Mouse (Mus musculus) MEL (cell line): ENCODE measurements around the gene Tfpt. TPM values are rescaled to one million over a fixed set of nuclear protein-coding genes. Genes with fewer than 3 reads are reported as not detected.

Experiments used
- DNase-seq: peaks from one replicate; pipeline ENCODE4 v3.0.0; 2011; ENCODE audit warnings: low read depth, low spot score
- H3K27ac ChIP-seq: 2 replicates; pipeline ENCODE4 v1.5.1; 2012; ENCODE audit warnings: low read depth, mild to moderate bottlenecking, control low read depth, low read length, moderate library complexity; ENCODE audit not compliant: control insufficient read depth
- H3K27me3 ChIP-seq, 2 experiments: fragments of 150-350 bp in 1 of 2; sonication (generic) in 1 of 2; 2 replicates each; pipeline ENCODE4 v1.6.1; 2012; ENCODE audit warnings: low read length in 2 of 2, mild to moderate bottlenecking in 2 of 2, improper control_type of control experiment in 1 of 2, moderate library complexity in 1 of 2; ENCODE audit not compliant: insufficient read depth in 2 of 2, control insufficient read depth in 1 of 2
- H3K36me3 ChIP-seq, 2 experiments: 2 replicates each; pipeline ENCODE4 v1.6.1; 2012 to 2014; ENCODE audit warnings: low read length in 2 of 2, improper control_type of control experiment in 1 of 2, inconsistent platforms in 1 of 2, mild to moderate bottlenecking in 1 of 2; ENCODE audit not compliant: insufficient read depth in 2 of 2, control insufficient read depth in 1 of 2
- H3K4me1 ChIP-seq, 2 experiments: fragments of 150-350 bp in 1 of 2; sonication (generic) in 1 of 2; 2 replicates each; pipeline ENCODE4 v1.6.1; 2012; ENCODE audit warnings: low read length in 2 of 2, improper control_type of control experiment in 1 of 2, mild to moderate bottlenecking in 1 of 2; ENCODE audit not compliant: insufficient read depth in 2 of 2, control insufficient read depth in 1 of 2
- H3K4me3 ChIP-seq, 2 experiments: fragments of 150-350 bp in 1 of 2; sonication (generic) in 1 of 2; 2 replicates each; pipeline ENCODE4 v1.5.1; 2012; ENCODE audit warnings: low read depth in 2 of 2, low read length in 2 of 2, mild to moderate bottlenecking in 2 of 2, moderate library complexity in 2 of 2, control low read depth in 1 of 2, improper control_type of control experiment in 1 of 2; ENCODE audit not compliant: control insufficient read depth in 1 of 2, insufficient read depth in 1 of 2
- H3K79me2 ChIP-seq: 2 replicates; pipeline ENCODE4 v1.6.1; 2012; ENCODE audit warnings: mild to moderate bottlenecking, low read length, moderate library complexity; ENCODE audit not compliant: control insufficient read depth, poor library complexity, insufficient read depth
- H3K9ac ChIP-seq: 2 replicates; pipeline ENCODE4 v1.6.1; 2012; ENCODE audit warnings: low read depth, mild to moderate bottlenecking, control low read depth, low read length, moderate library complexity; ENCODE audit not compliant: control insufficient read depth, poor library complexity, severe bottlenecking
- H3K9me3 ChIP-seq: fragments of 150-350 bp; sonication (generic); replicated peaks from 2 replicates; pipeline ENCODE4 v1.6.1; 2012; ENCODE audit warnings: mild to moderate bottlenecking, low read length, improper control_type of control experiment, moderate library complexity; ENCODE audit not compliant: insufficient read depth
- CHD2 ChIP-seq: IDR thresholded peaks from 2 replicates; pipeline ENCODE4 v1.6.1; 2011; ENCODE audit warnings: low read length, improper control_type of control experiment
- CTCF ChIP-seq, 3 experiments: IDR thresholded peaks in 2 of 3; conservative IDR thresholded peaks in 1 of 3; 2 replicates each; pipeline ENCODE4 v1.5.1; 2011 to 2012; ENCODE audit warnings: low read length in 3 of 3, low read depth in 2 of 3, mild to moderate bottlenecking in 2 of 3, improper control_type of control experiment in 1 of 3, inconsistent platforms in 1 of 3, mixed read lengths in 1 of 3, moderate library complexity in 1 of 3; ENCODE audit not compliant: control insufficient read depth in 1 of 3, insufficient read depth in 1 of 3, poor library complexity in 1 of 3, severe bottlenecking in 1 of 3
- E2F4 ChIP-seq: IDR thresholded peaks from 2 replicates; pipeline ENCODE4 v1.6.1; 2011; ENCODE audit warnings: low read depth, low read length, improper control_type of control experiment, borderline replicate concordance
- EP300 ChIP-seq, 2 experiments: IDR thresholded peaks; 2 replicates each; pipeline ENCODE4 v1.6.1; 2011; ENCODE audit warnings: improper control_type of control experiment in 2 of 2, low read length in 2 of 2, low read depth in 1 of 2, mild to moderate bottlenecking in 1 of 2
- ETS1 ChIP-seq: IDR thresholded peaks from 2 replicates; pipeline ENCODE4 v1.6.1; 2012; ENCODE audit warnings: low read depth, mild to moderate bottlenecking, inconsistent platforms, low read length, improper control_type of control experiment, moderate library complexity
- GABPA ChIP-seq: IDR thresholded peaks from 2 replicates; pipeline ENCODE4 v1.6.1; 2012; ENCODE audit warnings: low read depth, mild to moderate bottlenecking, inconsistent platforms, low read length, improper control_type of control experiment, moderate library complexity
- HCFC1 ChIP-seq: IDR thresholded peaks from 2 replicates; pipeline ENCODE4 v1.6.1; 2012; ENCODE audit warnings: low read depth, mild to moderate bottlenecking, inconsistent platforms, low read length, improper control_type of control experiment, moderate library complexity
- JUND ChIP-seq: IDR thresholded peaks from 2 replicates; pipeline ENCODE4 v1.6.1; 2011; ENCODE audit warnings: low read depth, mild to moderate bottlenecking, improper control_type of control experiment, low read length
- MAFK ChIP-seq: IDR thresholded peaks from 2 replicates; pipeline ENCODE4 v1.6.1; 2011; ENCODE audit warnings: low read depth, mild to moderate bottlenecking, low read length, improper control_type of control experiment, borderline replicate concordance
- MAX ChIP-seq: IDR thresholded peaks from 2 replicates; pipeline ENCODE4 v1.6.1; 2011; ENCODE audit warnings: low read length, improper control_type of control experiment
- MAZ ChIP-seq: IDR thresholded peaks from 2 replicates; pipeline ENCODE4 v1.6.1; 2012; ENCODE audit warnings: low read depth, mild to moderate bottlenecking, inconsistent platforms, low read length, improper control_type of control experiment
- MEF2A ChIP-seq: IDR thresholded peaks from 2 replicates; pipeline ENCODE4 v1.6.1; 2014; ENCODE audit warnings: low read depth, mild to moderate bottlenecking, inconsistent platforms, low read length, improper control_type of control experiment; ENCODE audit not compliant: poor library complexity, insufficient replicate concordance, severe bottlenecking; ENCODE audit errors: extremely low read depth
- MXI1 ChIP-seq: IDR thresholded peaks from 2 replicates; pipeline ENCODE4 v1.6.1; 2011; ENCODE audit warnings: mild to moderate bottlenecking, low read depth, low read length, improper control_type of control experiment
- MYB ChIP-seq: IDR thresholded peaks from 2 replicates; pipeline ENCODE4 v1.6.1; 2011; ENCODE audit warnings: mild to moderate bottlenecking, low read depth, low read length, improper control_type of control experiment
- MYC ChIP-seq: IDR thresholded peaks from 2 replicates; pipeline ENCODE4 v1.6.1; 2011; ENCODE audit warnings: low read depth, mild to moderate bottlenecking, low read length, improper control_type of control experiment, moderate library complexity
- NELFE ChIP-seq: IDR thresholded peaks from 2 replicates; pipeline ENCODE4 v1.6.1; 2011; ENCODE audit warnings: low read depth, low read length, improper control_type of control experiment
- NRF1 ChIP-seq: IDR thresholded peaks from 2 replicates; pipeline ENCODE4 v1.6.1; 2014; ENCODE audit warnings: low read depth, mild to moderate bottlenecking, inconsistent platforms, low read length, improper control_type of control experiment, moderate library complexity; ENCODE audit not compliant: poor library complexity, insufficient read depth, severe bottlenecking
- POLR2AphosphoS2 ChIP-seq: IDR thresholded peaks from 2 replicates; pipeline ENCODE4 v1.6.1; 2011; ENCODE audit warnings: low read length, improper control_type of control experiment
- RAD21 ChIP-seq: IDR thresholded peaks from 2 replicates; pipeline ENCODE4 v1.6.1; 2011; ENCODE audit warnings: mild to moderate bottlenecking, low read depth, low read length, improper control_type of control experiment
- SIN3A ChIP-seq: IDR thresholded peaks from 2 replicates; pipeline ENCODE4 v1.6.1; 2012; ENCODE audit warnings: low read length, improper control_type of control experiment, inconsistent platforms
- SMC3 ChIP-seq: IDR thresholded peaks from 2 replicates; pipeline ENCODE4 v1.6.1; 2011; ENCODE audit warnings: low read depth, low read length, improper control_type of control experiment
- TAL1 ChIP-seq: IDR thresholded peaks from 2 replicates; pipeline ENCODE4 v1.6.1; 2012; ENCODE audit warnings: mild to moderate bottlenecking, inconsistent platforms, low read length, moderate library complexity, mixed read lengths
- UBTF ChIP-seq: IDR thresholded peaks from 2 replicates; pipeline ENCODE4 v1.6.1; 2012; ENCODE audit warnings: low read depth, mild to moderate bottlenecking, inconsistent platforms, low read length, improper control_type of control experiment, moderate library complexity, borderline replicate concordance; ENCODE audit not compliant: insufficient read depth
- USF1 ChIP-seq: IDR thresholded peaks from 2 replicates; pipeline ENCODE4 v1.6.1; 2014; ENCODE audit warnings: low read depth, mild to moderate bottlenecking, inconsistent platforms, low read length, improper control_type of control experiment, moderate library complexity
- ZC3H11A ChIP-seq: IDR thresholded peaks from 2 replicates; pipeline ENCODE4 v1.6.1; 2012; ENCODE audit warnings: low read depth, mild to moderate bottlenecking, inconsistent platforms, low read length, improper control_type of control experiment
- polyA plus RNA-seq, 2 experiments: library from polyadenylated mRNA; stranded (reverse) in 1 of 2; unstranded in 1 of 2; fragments of >175 nt in 1 of 2; fragments of >200 nt in 1 of 2; gene quantifications; 2 replicates each; pipeline versions ENCODE4 v1.2.1 to v1.2.4; 2012; ENCODE audit warnings: low replicate concordance in 2 of 2, low read depth in 1 of 2; ENCODE audit not compliant: insufficient read length in 2 of 2, insufficient read depth in 1 of 2, missing spikeins in 1 of 2
- total RNA-seq: library from RNA; depleted of rRNA; stranded (reverse); fragments of 300-350 nt; gene quantifications from 2 replicates; pipeline ENCODE4 v1.2.3, GENCODE M21; 2012

Gene Tfpt
- total and polyA plus RNA-seq, 3 experiments = 42.4 to 50.0 TPM; not detected in 1

DNA sequence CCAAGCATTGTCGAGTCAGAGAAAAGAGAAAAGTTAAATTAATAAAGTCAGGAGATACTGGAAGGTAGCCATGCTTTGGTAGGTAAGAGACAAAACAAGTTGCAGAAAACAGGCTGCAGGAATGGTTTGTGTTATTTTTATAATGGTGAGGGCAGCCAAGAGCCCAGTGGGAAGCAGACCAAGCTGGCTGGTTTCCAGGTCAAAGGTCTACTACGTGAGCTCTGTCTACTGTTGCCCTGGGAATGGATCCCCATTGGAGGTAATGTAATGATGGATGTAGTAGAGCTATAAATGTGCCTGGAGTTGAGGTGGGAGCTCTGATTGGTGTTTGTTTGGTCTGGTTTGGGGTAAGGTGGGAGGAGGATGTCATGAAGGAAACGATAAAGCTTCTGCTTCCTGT lies 20.6 kb downstream of the Tfpt start:
- Histone ChIP-seq H3K36me3 (no peaks in the 10 kb centered on the region), H3K9ac (no peak overlapping the region), H3K4me3 (no peak overlapping the region), H3K4me1 (0 out of 4 replicates have a peak, but pooled peaks cover 0 to under 1% of the 10 kb centered on the region in 2 experiments), H3K27ac (no peak overlapping the region), H3K9me3 (no peaks in the 10 kb centered on the region), H3K27me3 (no peaks in the 10 kb centered on the region), H3K79me2 (no peaks in the 10 kb centered on the region)
- DNase-seq = no peak
- TF ChIP-seq JUND (no peak), MAZ (no peak), SIN3A (no peak), MYB (no peak), UBTF (no peak), MAX (no peak), USF1 (no peak), E2F4 (no peak), NRF1 (no peak), CHD2 (no peak)

- no peak overlapping the region for H3K9ac ChIP-seq
- 0 out of 4 replicates have a peak, but pooled peaks cover 0 to under 1% of the 10 kb centered on the region in 2 experiments for H3K27me3 ChIP-seq
- H3K27ac ChIP-seq = no peak overlapping the region
- H3K9me3 ChIP-seq = no peaks in the 10 kb centered on the region
- H3K4me3 ChIP-seq = no peak overlapping the region
- H3K79me2 ChIP-seq = no peaks in the 10 kb centered on the region
- H3K4me1 ChIP-seq = no peaks in the 10 kb centered on the region
- no peak for TF ChIP-seq ZC3H11A
- TF ChIP-seq POLR2AphosphoS2 = no peak
- no peak for TF ChIP-seq MYB
- no peak for TF ChIP-seq HCFC1
- no peak for TF ChIP-seq SIN3A
- no peak for TF ChIP-seq MXI1
- TF ChIP-seq RAD21 = no peak
- no peak for TF ChIP-seq MEF2A
- no peak for TF ChIP-seq ETS1
- no peak for TF ChIP-seq NELFE
- TF ChIP-seq EP300 (IDR thresholded peaks at IDR 0.05; ENCODE audit: low read depth in 1 of 2, low read length in 2 of 2) = no peak
- no peak for TF ChIP-seq TAL1
- TF ChIP-seq UBTF = no peak
- TF ChIP-seq SMC3 = no peak
- TF ChIP-seq MAFK = no peak
- no peak for TF ChIP-seq CHD2
- no peak for TF ChIP-seq USF1
- TF ChIP-seq MYC = no peak
- TF ChIP-seq CTCF (IDR thresholded peaks at IDR 0.05 in 2 of 3, conservative IDR thresholded peaks at IDR 0.05 in 1 of 3; ENCODE audit: control insufficient read depth in 1 of 3, insufficient read depth in 1 of 3, low read depth in 2 of 3, low read length in 3 of 3, poor library complexity in 1 of 3, severe bottlenecking in 1 of 3) = no peak
- TF ChIP-seq GABPA = no peak
- H3K36me3 ChIP-seq = no peaks in the 10 kb centered on the region
- no peak for DNase-seq
Measured at GRCm38 (mm10) chr7:3608668-3609067, 21.1 kb downstream of the Tfpt start.
